Mouse (Mus musculus) MEL (cell line): Measurements from ENCODE around the gene D17H6S53E. TPM values are rescaled to one million over a fixed set of nuclear protein-coding genes. Genes with fewer than 3 reads are reported as not detected.

Experiments
- DNase-seq: peaks from one replicate; pipeline ENCODE4 v3.0.0; 2011; ENCODE audit warnings: low read depth, low spot score
- H3K27ac ChIP-seq: 2 replicates; pipeline ENCODE4 v1.5.1; 2012; ENCODE audit warnings: low read depth, mild to moderate bottlenecking, control low read depth, low read length, moderate library complexity; ENCODE audit not compliant: control insufficient read depth
- H3K27me3 ChIP-seq, 2 experiments: fragments of 150-350 bp in 1 of 2; sonication (generic) in 1 of 2; 2 replicates each; pipeline ENCODE4 v1.6.1; 2012; ENCODE audit warnings: low read length in 2 of 2, mild to moderate bottlenecking in 2 of 2, improper control_type of control experiment in 1 of 2, moderate library complexity in 1 of 2; ENCODE audit not compliant: insufficient read depth in 2 of 2, control insufficient read depth in 1 of 2
- H3K36me3 ChIP-seq, 2 experiments: 2 replicates each; pipeline ENCODE4 v1.6.1; 2012 to 2014; ENCODE audit warnings: low read length in 2 of 2, improper control_type of control experiment in 1 of 2, inconsistent platforms in 1 of 2, mild to moderate bottlenecking in 1 of 2; ENCODE audit not compliant: insufficient read depth in 2 of 2, control insufficient read depth in 1 of 2
- H3K4me1 ChIP-seq, 2 experiments: fragments of 150-350 bp in 1 of 2; sonication (generic) in 1 of 2; 2 replicates each; pipeline ENCODE4 v1.6.1; 2012; ENCODE audit warnings: low read length in 2 of 2, improper control_type of control experiment in 1 of 2, mild to moderate bottlenecking in 1 of 2; ENCODE audit not compliant: insufficient read depth in 2 of 2, control insufficient read depth in 1 of 2
- H3K4me3 ChIP-seq, 2 experiments: fragments of 150-350 bp in 1 of 2; sonication (generic) in 1 of 2; 2 replicates each; pipeline ENCODE4 v1.5.1; 2012; ENCODE audit warnings: low read depth in 2 of 2, low read length in 2 of 2, mild to moderate bottlenecking in 2 of 2, moderate library complexity in 2 of 2, control low read depth in 1 of 2, improper control_type of control experiment in 1 of 2; ENCODE audit not compliant: control insufficient read depth in 1 of 2, insufficient read depth in 1 of 2
- H3K79me2 ChIP-seq: 2 replicates; pipeline ENCODE4 v1.6.1; 2012; ENCODE audit warnings: mild to moderate bottlenecking, low read length, moderate library complexity; ENCODE audit not compliant: control insufficient read depth, poor library complexity, insufficient read depth
- H3K9ac ChIP-seq: 2 replicates; pipeline ENCODE4 v1.6.1; 2012; ENCODE audit warnings: low read depth, mild to moderate bottlenecking, control low read depth, low read length, moderate library complexity; ENCODE audit not compliant: control insufficient read depth, poor library complexity, severe bottlenecking
- H3K9me3 ChIP-seq: fragments of 150-350 bp; sonication (generic); replicated peaks from 2 replicates; pipeline ENCODE4 v1.6.1; 2012; ENCODE audit warnings: mild to moderate bottlenecking, low read length, improper control_type of control experiment, moderate library complexity; ENCODE audit not compliant: insufficient read depth
- BHLHE40 ChIP-seq: IDR thresholded peaks from 2 replicates; pipeline ENCODE4 v1.6.1; 2012; ENCODE audit warnings: low read depth, mild to moderate bottlenecking, inconsistent platforms, low read length, improper control_type of control experiment, borderline replicate concordance
- CHD1 ChIP-seq: IDR thresholded peaks from 2 replicates; pipeline ENCODE4 v1.6.1; 2012; ENCODE audit warnings: low read depth, mild to moderate bottlenecking, inconsistent platforms, low read length, improper control_type of control experiment
- CTCF ChIP-seq, 3 experiments: IDR thresholded peaks in 2 of 3; conservative IDR thresholded peaks in 1 of 3; 2 replicates each; pipeline ENCODE4 v1.5.1; 2011 to 2012; ENCODE audit warnings: low read length in 3 of 3, low read depth in 2 of 3, mild to moderate bottlenecking in 2 of 3, improper control_type of control experiment in 1 of 3, inconsistent platforms in 1 of 3, mixed read lengths in 1 of 3, moderate library complexity in 1 of 3; ENCODE audit not compliant: control insufficient read depth in 1 of 3, insufficient read depth in 1 of 3, poor library complexity in 1 of 3, severe bottlenecking in 1 of 3
- EP300 ChIP-seq, 2 experiments: IDR thresholded peaks; 2 replicates each; pipeline ENCODE4 v1.6.1; 2011; ENCODE audit warnings: improper control_type of control experiment in 2 of 2, low read length in 2 of 2, low read depth in 1 of 2, mild to moderate bottlenecking in 1 of 2
- ETS1 ChIP-seq: IDR thresholded peaks from 2 replicates; pipeline ENCODE4 v1.6.1; 2012; ENCODE audit warnings: low read depth, mild to moderate bottlenecking, inconsistent platforms, low read length, improper control_type of control experiment, moderate library complexity
- HCFC1 ChIP-seq: IDR thresholded peaks from 2 replicates; pipeline ENCODE4 v1.6.1; 2012; ENCODE audit warnings: low read depth, mild to moderate bottlenecking, inconsistent platforms, low read length, improper control_type of control experiment, moderate library complexity
- JUND ChIP-seq: IDR thresholded peaks from 2 replicates; pipeline ENCODE4 v1.6.1; 2011; ENCODE audit warnings: low read depth, mild to moderate bottlenecking, improper control_type of control experiment, low read length
- MAX ChIP-seq: IDR thresholded peaks from 2 replicates; pipeline ENCODE4 v1.6.1; 2011; ENCODE audit warnings: low read length, improper control_type of control experiment
- MAZ ChIP-seq: IDR thresholded peaks from 2 replicates; pipeline ENCODE4 v1.6.1; 2012; ENCODE audit warnings: low read depth, mild to moderate bottlenecking, inconsistent platforms, low read length, improper control_type of control experiment
- MEF2A ChIP-seq: IDR thresholded peaks from 2 replicates; pipeline ENCODE4 v1.6.1; 2014; ENCODE audit warnings: low read depth, mild to moderate bottlenecking, inconsistent platforms, low read length, improper control_type of control experiment; ENCODE audit not compliant: poor library complexity, insufficient replicate concordance, severe bottlenecking; ENCODE audit errors: extremely low read depth
- MXI1 ChIP-seq: IDR thresholded peaks from 2 replicates; pipeline ENCODE4 v1.6.1; 2011; ENCODE audit warnings: mild to moderate bottlenecking, low read depth, low read length, improper control_type of control experiment
- MYC ChIP-seq: IDR thresholded peaks from 2 replicates; pipeline ENCODE4 v1.6.1; 2011; ENCODE audit warnings: low read depth, mild to moderate bottlenecking, low read length, improper control_type of control experiment, moderate library complexity
- NELFE ChIP-seq: IDR thresholded peaks from 2 replicates; pipeline ENCODE4 v1.6.1; 2011; ENCODE audit warnings: low read depth, low read length, improper control_type of control experiment
- POLR2A ChIP-seq, 2 experiments: IDR thresholded peaks; 2 replicates each; pipeline ENCODE4 v1.6.1; 2011 to 2012; ENCODE audit warnings: low read length in 2 of 2, mild to moderate bottlenecking in 2 of 2, control low read depth in 1 of 2, improper control_type of control experiment in 1 of 2, low read depth in 1 of 2, moderate library complexity in 1 of 2; ENCODE audit not compliant: control insufficient read depth in 1 of 2, insufficient read depth in 1 of 2, poor library complexity in 1 of 2
- POLR2AphosphoS2 ChIP-seq: IDR thresholded peaks from 2 replicates; pipeline ENCODE4 v1.6.1; 2011; ENCODE audit warnings: low read length, improper control_type of control experiment
- POLR2AphosphoS5 ChIP-seq: IDR thresholded peaks from 2 replicates; pipeline ENCODE4 v1.6.1; 2012; ENCODE audit warnings: low read depth, borderline replicate concordance, mild to moderate bottlenecking, inconsistent platforms, low read length, moderate library complexity, mixed read lengths
- RAD21 ChIP-seq: IDR thresholded peaks from 2 replicates; pipeline ENCODE4 v1.6.1; 2011; ENCODE audit warnings: mild to moderate bottlenecking, low read depth, low read length, improper control_type of control experiment
- SIN3A ChIP-seq: IDR thresholded peaks from 2 replicates; pipeline ENCODE4 v1.6.1; 2012; ENCODE audit warnings: low read length, improper control_type of control experiment, inconsistent platforms
- SMC3 ChIP-seq: IDR thresholded peaks from 2 replicates; pipeline ENCODE4 v1.6.1; 2011; ENCODE audit warnings: low read depth, low read length, improper control_type of control experiment
- TAL1 ChIP-seq: IDR thresholded peaks from 2 replicates; pipeline ENCODE4 v1.6.1; 2012; ENCODE audit warnings: mild to moderate bottlenecking, inconsistent platforms, low read length, moderate library complexity, mixed read lengths
- TCF12 ChIP-seq: IDR thresholded peaks from 2 replicates; pipeline ENCODE4 v1.6.1; 2014; ENCODE audit warnings: low read depth, mild to moderate bottlenecking, inconsistent platforms, low read length, improper control_type of control experiment, moderate library complexity
- UBTF ChIP-seq: IDR thresholded peaks from 2 replicates; pipeline ENCODE4 v1.6.1; 2012; ENCODE audit warnings: low read depth, mild to moderate bottlenecking, inconsistent platforms, low read length, improper control_type of control experiment, moderate library complexity, borderline replicate concordance; ENCODE audit not compliant: insufficient read depth
- USF1 ChIP-seq: IDR thresholded peaks from 2 replicates; pipeline ENCODE4 v1.6.1; 2014; ENCODE audit warnings: low read depth, mild to moderate bottlenecking, inconsistent platforms, low read length, improper control_type of control experiment, moderate library complexity
- USF2 ChIP-seq, 2 experiments: IDR thresholded peaks; 2 replicates each; pipeline ENCODE4 v1.6.1; 2011 to 2012; ENCODE audit warnings: improper control_type of control experiment in 2 of 2, low read length in 2 of 2, borderline replicate concordance in 1 of 2, inconsistent platforms in 1 of 2, low read depth in 1 of 2, mild to moderate bottlenecking in 1 of 2; ENCODE audit not compliant: insufficient read depth in 1 of 2
- ZKSCAN1 ChIP-seq: IDR thresholded peaks from 2 replicates; pipeline ENCODE4 v1.6.1; 2012; ENCODE audit warnings: low read depth, mild to moderate bottlenecking, inconsistent platforms, low read length, improper control_type of control experiment, moderate library complexity
- polyA plus RNA-seq, 2 experiments: library from polyadenylated mRNA; stranded (reverse) in 1 of 2; unstranded in 1 of 2; fragments of >175 nt in 1 of 2; fragments of >200 nt in 1 of 2; gene quantifications; 2 replicates each; pipeline versions ENCODE4 v1.2.1 to v1.2.4; 2012; ENCODE audit warnings: low replicate concordance in 2 of 2, low read depth in 1 of 2; ENCODE audit not compliant: insufficient read length in 2 of 2, insufficient read depth in 1 of 2, missing spikeins in 1 of 2
- total RNA-seq: library from RNA; depleted of rRNA; stranded (reverse); fragments of 300-350 nt; gene quantifications from 2 replicates; pipeline ENCODE4 v1.2.3, GENCODE M21; 2012

The D17H6S53E gene
- total and polyA plus RNA-seq, 3 experiments, result 11.6 to 13.6 TPM; not detected in 1

DNA sequence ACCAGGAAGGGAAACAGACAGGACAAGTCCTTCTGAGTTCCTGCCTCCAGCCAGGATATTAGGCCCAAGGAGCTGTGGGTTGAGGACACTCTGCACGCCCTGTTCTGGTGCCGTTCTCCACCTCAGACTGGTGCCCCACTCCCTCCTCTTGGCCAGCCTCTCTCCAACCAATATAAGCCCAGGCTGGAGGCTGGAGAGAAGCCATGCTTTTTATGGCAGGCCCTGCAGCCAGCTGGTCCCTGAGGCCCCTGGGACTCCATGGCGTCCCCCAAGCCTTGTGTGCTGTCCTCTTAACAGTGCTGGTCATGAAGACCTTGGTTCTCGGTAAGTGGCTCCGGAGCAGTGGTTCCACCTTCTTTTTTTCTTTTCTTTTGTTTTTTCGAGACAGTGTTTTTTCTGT is 18.1 kb upstream of the D17H6S53E start, which contains the start of gene Ly6g5c:
Gene Ly6g5c (plus strand): TSS at position 183 of the 400 bp plus-strand sequence.
- H3K4me1 ChIP-seq, result peaks cover 18 to 24% of the 10 kb centered on the region in 2 experiments; a peak in 3 of 4 replicates

DNA sequence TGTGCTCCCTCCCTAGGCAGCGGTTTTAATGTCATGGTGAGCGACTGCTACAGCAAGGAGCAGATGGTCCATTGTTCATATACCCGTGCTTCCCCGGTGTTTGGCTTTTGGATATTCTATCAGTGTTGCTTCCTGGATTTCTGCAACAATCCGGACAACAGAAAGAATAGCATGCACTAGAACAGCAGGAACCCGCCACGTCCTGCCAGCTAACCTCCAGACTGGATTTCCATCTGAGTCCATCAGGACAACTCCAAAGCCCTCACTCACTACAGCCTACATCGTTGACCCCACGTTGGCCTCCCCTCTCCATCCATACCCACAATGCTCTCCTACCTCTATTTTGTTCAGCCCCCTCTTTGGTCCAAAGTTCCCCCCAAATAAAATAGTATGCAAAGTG is 14.4 kb upstream of the D17H6S53E start:
- peaks cover 0 to 9% of the 10 kb centered on the region in 2 experiments; a peak in 2 of 4 replicates for H3K4me1 ChIP-seq
- H3K9me3 ChIP-seq, result no peaks in the 10 kb centered on the region
- no peak for DNase-seq
- no peak overlapping the region for H3K4me3 ChIP-seq
- no peaks in the 10 kb centered on the region for H3K27me3 ChIP-seq
- peaks cover 0 to 6% of the 10 kb centered on the region in 2 experiments; a peak in 2 of 4 replicates for H3K36me3 ChIP-seq
- H3K9ac ChIP-seq, result no peak overlapping the region
- no peak overlapping the region for H3K27ac ChIP-seq
- TF ChIP-seq CHD1, result no peak
- TF ChIP-seq NELFE, result no peak
- TF ChIP-seq HCFC1, result no peak
- no peak for TF ChIP-seq EP300 (IDR thresholded peaks at IDR 0.05; ENCODE audit: low read depth in 1 of 2, low read length in 2 of 2)
- no peak for TF ChIP-seq JUND
- TF ChIP-seq BHLHE40, result no peak
- TF ChIP-seq POLR2A (IDR thresholded peaks at IDR 0.05; ENCODE audit: control insufficient read depth in 1 of 2, insufficient read depth in 1 of 2, low read depth in 1 of 2, low read length in 2 of 2, poor library complexity in 1 of 2), result no peak
- TF ChIP-seq CTCF (IDR thresholded peaks at IDR 0.05 in 2 of 3, conservative IDR thresholded peaks at IDR 0.05 in 1 of 3; ENCODE audit: control insufficient read depth in 1 of 3, insufficient read depth in 1 of 3, low read depth in 2 of 3, low read length in 3 of 3, poor library complexity in 1 of 3, severe bottlenecking in 1 of 3), result no peak
- TF ChIP-seq MAZ, result no peak
- TF ChIP-seq MEF2A, result no peak
- TF ChIP-seq POLR2AphosphoS2, result no peak
- no peak for TF ChIP-seq RAD21
- TF ChIP-seq TAL1, result no peak
- no peak for TF ChIP-seq POLR2AphosphoS5
- no peak for TF ChIP-seq USF1
- TF ChIP-seq MXI1, result no peak
- no peak for TF ChIP-seq MAX
- no peak for TF ChIP-seq USF2 (IDR thresholded peaks at IDR 0.05; ENCODE audit: borderline replicate concordance in 1 of 2, insufficient read depth in 1 of 2, low read depth in 1 of 2, low read length in 2 of 2)
- no peak for TF ChIP-seq ZKSCAN1
- TF ChIP-seq SMC3, result no peak
- no peaks in the 10 kb centered on the region for H3K79me2 ChIP-seq

More for the DNA sequence above, 18.1 kb upstream of the D17H6S53E start, which contains the start of gene Ly6g5c:
- TF ChIP-seq TCF12 (no peak), UBTF (no peak), JUND (no peak), EP300 (IDR thresholded peaks at IDR 0.05; ENCODE audit: low read depth in 1 of 2, low read length in 2 of 2) (no peak), USF1 (no peak), MAX (no peak), MYC (no peak), ETS1 (no peak), HCFC1 (no peak), SIN3A (no peak)
- TF ChIP-seq, all 39 proteins: peak for 0
- Histone ChIP-seq H3K27me3 (no peaks in the 10 kb centered on the region), H3K27ac (no peak within 1 kb of the TSS), H3K4me3 (no peak within 1 kb of the TSS), H3K79me2 (no peaks in the 10 kb centered on the region), H3K9ac (no peak within 1 kb of the TSS), H3K36me3 (peaks cover 0 to 26% of the 10 kb centered on the region in 2 experiments; a peak in 2 of 4 replicates), H3K9me3 (no peaks in the 10 kb centered on the region)
- no peak for DNase-seq
